10 mouse cellular contexts compared by ENCODE assay signal in genomic region chr4:120215915-120216591, GRCm38 (mm10). TPM values are rescaled to one million over a fixed set of nuclear protein-coding genes. Genes with fewer than 3 reads are reported as not detected.
DNase-seq lines count a peak whose midpoint lies in the region; ATAC-seq lines count a peak whose summit lies in the region.
"Had no signal": no experiment of that assay in that cellular context is flagged by ENCODE, and none has a peak within 500 bp of the region (broad histone marks: within the 10 kb centered on the region; RNA-seq: fewer than 3 reads in every experiment).

No protein-coding gene starts in this region.

- WGBS in midbrain, embryonic 11.5 days, result 28% methylated on average over 10 of the region's 10 CpGs

- no peak overlapping the region for H3K27ac ChIP-seq in midbrain, embryonic 11.5 days (ENCODE audit: low read depth, low read length)
- H3K27ac ChIP-seq: stomach, embryonic 15.5 days had no signal

- H3K36me3 ChIP-seq in midbrain, embryonic 11.5 days (ENCODE audit: control insufficient read depth, insufficient read depth, low read length), result no peaks in the 10 kb centered on the region
- H3K36me3 ChIP-seq in splenic B cell, adult 2 months (ENCODE audit: control insufficient read depth, insufficient read depth, low read length, poor library complexity, severe bottlenecking), result no peaks in the 10 kb centered on the region
- H3K36me3 ChIP-seq: stomach, embryonic 15.5 days had no signal

- peak; percentile 89 for DNase-seq in heart, adult 11 months
- no peak for DNase-seq in heart, postnatal 25 days (ENCODE audit: low spot score)
- DNase-seq in adrenal gland, adult 18-20 months (ENCODE audit: low spot score in 2 of 2), result peak; percentile 62 to 65
- DNase-seq in embryo, embryonic 11 days, result peak; percentile 73
- DNase-seq in heart, adult 9 months (ENCODE audit: low spot score in 2 of 2), result peak; percentile 12 to 38
- peak; percentile 70 for DNase-seq in layer of hippocampus, postnatal 36 days
- peak; percentile 91 for DNase-seq in midbrain, embryonic 11.5 days (ENCODE audit: low spot score, missing footprints)
- peak; percentile 25 for DNase-seq in splenic B cell, adult 2 months (ENCODE audit: low read depth, low spot score)

- no peak overlapping the region for H3K9ac ChIP-seq in midbrain, embryonic 11.5 days (ENCODE audit: low read length)
- H3K9ac ChIP-seq: stomach, embryonic 15.5 days had no signal

- no peaks in the 10 kb centered on the region for H3K27me3 ChIP-seq in midbrain, embryonic 11.5 days (ENCODE audit: control insufficient read depth, insufficient read depth, low read length)
- no peaks in the 10 kb centered on the region for H3K27me3 ChIP-seq in splenic B cell, adult 2 months (ENCODE audit: control insufficient read depth, insufficient read depth, low read length, poor library complexity, severe bottlenecking)
- H3K27me3 ChIP-seq: stomach, embryonic 15.5 days had no signal

- H3K4me2 ChIP-seq in midbrain, embryonic 11.5 days, result 0 out of 2 replicates have a peak overlapping the region, but pooled peaks have one; percentile 15
- H3K4me2 ChIP-seq: stomach, embryonic 15.5 days had no signal

- intact Hi-C loops in heart, postnatal 25 days (cut with DNase I), result no loop called here

- H3K4me3 ChIP-seq in midbrain, embryonic 11.5 days (ENCODE audit: low read depth, low read length), result no peak overlapping the region
- H3K4me3 ChIP-seq: stomach, embryonic 15.5 days had no signal

- H3K9me3 ChIP-seq in midbrain, embryonic 11.5 days (ENCODE audit: control insufficient read depth, low read length), result no peaks in the 10 kb centered on the region
- H3K9me3 ChIP-seq: stomach, embryonic 15.5 days had no signal

- no peaks in the 10 kb centered on the region for H3K4me1 ChIP-seq in midbrain, embryonic 11.5 days (ENCODE audit: control insufficient read depth, insufficient read depth, low read length)

- peak; percentile 59; the same call in 1 of the 2 replicates for ATAC-seq in midbrain, embryonic 11.5 days (ENCODE audit: low FRiP score)

RNA-seq across cellular contexts. Expression of gene Edn2, which starts 55.0 kb away (rescaled TPM):
- total RNA-seq in heart, postnatal 25 days (2021), result not detected
- under 1 TPM in 1 of 2 experiments, not detected in 1; 0.26 TPM for total RNA-seq in adrenal gland, adult 18-20 months (2021)
- total RNA-seq in layer of hippocampus, postnatal 36 days (2021), result not detected
- polyA plus RNA-seq in midbrain, embryonic 11.5 days (2014; fragmentation: Nextera tagmentation; extraction: Ambion mirVana), result not detected in 2 replicates
- total RNA-seq: hematopoietic stem cell, adult 5-6 weeks had no signal
